Mouse (Mus musculus) MEL-GATA-1-ER (cell line): ENCODE results near the gene Pnpla1.
A peak's percentile ranks its signal among the peaks of the same experiment; 100 is the strongest.
"Not testable (repeated sequence)": the region's sequence is repeated elsewhere in the genome, so short reads cannot be mapped to it uniquely, and the experiment has no call there.

Source experiments
- DNase-seq: peaks from one replicate; pipeline ENCODE4 v3.0.0-alpha.2; 2012; ENCODE audit warnings: low read depth; ENCODE audit errors: extremely low read depth

Gene Pnpla1

DNA sequence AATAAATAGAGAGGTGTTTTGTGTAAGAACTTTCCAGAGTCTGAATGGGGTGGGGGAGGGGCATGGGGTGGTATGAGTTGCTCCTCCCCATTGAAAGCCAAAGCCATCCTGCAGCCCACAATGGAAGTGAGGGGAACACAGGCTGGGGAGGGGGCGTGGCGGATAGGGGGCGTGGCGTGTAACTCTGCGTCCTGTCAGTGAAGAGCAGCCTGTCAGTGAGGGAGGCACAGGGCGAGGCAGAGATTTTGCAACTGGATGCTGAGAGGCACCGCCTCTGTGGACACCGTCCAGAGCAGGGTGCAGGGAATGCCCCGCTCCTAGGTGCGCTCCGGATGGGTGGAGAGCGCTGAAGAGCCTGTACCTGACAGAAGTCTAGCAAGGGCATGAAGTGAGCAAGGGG lies at the start of gene Pnpla1:
TSS of gene Pnpla1 (plus strand) at position 207 of the 400 bp plus-strand sequence.
- no peak for DNase-seq

GRCm38 (mm10) chr17:28808714-28809113 lies 49.5 kb upstream of the Pnpla1 start:
- DNase-seq: no peak

DNA sequence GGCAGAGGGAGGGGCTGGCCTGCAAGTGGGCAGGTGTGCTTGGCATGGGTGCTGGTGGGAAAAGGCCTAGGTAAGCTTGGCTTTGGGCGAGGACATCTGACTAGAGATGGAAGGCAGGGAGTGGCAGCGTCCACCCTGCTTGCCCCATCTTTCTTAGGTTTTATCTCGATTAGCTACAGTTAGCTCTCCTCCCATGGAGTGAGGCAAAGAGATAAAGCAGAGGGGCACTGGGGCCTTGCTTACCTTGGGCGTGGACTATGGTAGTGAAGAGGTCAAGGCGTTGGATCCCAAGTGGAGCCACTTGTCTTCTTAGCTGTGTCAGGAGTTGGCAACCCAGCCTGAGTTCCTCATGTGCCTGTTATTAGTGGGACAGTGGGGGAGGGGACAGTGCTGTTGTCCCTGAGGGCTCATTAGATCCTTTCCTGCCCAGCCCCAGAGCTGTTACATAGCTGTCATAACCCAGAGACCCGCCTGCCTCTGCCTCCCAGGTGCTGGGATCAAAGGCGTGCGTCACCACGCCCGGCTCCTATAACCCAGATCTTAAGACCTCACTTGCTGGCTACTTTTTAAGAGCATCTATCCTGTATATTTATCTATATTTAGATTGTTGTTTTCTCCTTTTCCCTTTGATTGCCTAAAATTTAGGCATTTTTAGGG lies 48.9 kb upstream of the Pnpla1 start:
- no peak for DNase-seq

DNA sequence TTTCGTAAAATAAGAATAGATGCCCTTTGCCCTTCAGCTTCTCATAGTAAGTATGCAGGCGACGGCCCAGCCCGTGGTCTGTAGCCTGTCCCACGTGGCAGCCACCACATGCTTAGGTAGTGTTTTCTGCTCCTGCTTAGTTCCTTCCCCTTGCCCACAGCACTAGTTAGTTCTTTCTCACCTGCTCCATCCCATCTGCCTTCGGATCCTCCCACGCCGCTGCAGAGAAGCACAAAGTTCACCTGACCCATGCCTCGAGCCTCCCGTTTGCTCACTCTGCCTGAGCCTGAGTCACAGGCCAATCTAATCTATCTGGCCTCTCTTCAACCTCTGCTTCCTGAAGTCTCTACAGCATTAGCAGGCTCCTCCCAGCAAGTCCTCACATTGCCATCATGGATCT lies 45.9 kb upstream of the Pnpla1 start:
- DNase-seq: no peak

GRCm38 (mm10) chr17:28814529-28815097 lies 43.6 kb upstream of the Pnpla1 start:
- DNase-seq: no peak

DNA sequence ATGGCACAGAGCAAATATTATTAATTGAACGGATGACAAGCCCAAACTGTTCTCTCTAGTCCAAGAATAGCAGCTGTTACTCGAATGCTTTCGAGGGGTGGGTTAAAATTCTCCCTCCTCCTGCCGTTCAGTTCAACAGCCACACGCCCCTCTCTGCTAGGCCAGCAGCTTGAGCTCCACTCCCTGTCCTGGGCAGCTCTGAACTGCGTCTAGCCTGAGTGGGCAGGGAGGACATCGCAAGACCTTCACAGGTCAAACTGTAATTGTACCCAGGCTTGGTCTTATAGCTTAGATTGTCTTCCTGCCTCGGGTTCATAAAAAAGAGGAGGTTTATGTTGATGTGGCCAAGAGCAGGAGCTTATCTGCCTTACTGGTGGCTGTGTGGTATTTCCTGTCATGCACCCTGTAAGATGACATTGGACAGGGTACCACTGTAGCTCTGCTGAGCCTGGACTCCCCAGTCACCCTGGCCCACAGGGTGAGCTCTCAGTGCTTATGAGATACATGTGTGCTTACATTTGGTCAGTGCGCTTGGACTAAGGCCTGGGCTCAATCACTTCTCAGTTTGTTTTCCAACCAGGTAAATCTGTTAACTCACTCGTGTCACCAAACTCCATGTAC lies 42.7 kb upstream of the Pnpla1 start:
- DNase-seq: no peak

DNA sequence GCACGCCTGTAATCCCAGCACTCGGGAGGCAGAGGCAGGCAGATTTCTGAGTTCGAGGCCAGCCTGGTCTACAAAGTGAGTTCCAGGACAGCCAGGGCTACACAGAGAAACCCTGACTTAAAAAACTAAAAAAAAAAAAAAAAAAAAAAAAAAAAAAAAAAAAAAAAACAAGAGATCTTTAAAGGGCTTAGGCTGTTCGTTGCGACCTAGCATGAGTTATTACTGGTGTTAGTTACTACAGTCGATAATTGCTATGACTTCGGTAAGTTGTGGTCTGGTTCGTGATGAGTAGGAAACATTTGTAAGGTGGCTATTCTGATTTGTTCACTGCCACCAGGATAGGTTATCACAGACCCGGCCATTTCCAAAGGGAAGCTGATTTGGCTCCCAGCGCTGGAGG lies 41.9 kb upstream of the Pnpla1 start:
- not testable (repeated sequence) for DNase-seq

DNA sequence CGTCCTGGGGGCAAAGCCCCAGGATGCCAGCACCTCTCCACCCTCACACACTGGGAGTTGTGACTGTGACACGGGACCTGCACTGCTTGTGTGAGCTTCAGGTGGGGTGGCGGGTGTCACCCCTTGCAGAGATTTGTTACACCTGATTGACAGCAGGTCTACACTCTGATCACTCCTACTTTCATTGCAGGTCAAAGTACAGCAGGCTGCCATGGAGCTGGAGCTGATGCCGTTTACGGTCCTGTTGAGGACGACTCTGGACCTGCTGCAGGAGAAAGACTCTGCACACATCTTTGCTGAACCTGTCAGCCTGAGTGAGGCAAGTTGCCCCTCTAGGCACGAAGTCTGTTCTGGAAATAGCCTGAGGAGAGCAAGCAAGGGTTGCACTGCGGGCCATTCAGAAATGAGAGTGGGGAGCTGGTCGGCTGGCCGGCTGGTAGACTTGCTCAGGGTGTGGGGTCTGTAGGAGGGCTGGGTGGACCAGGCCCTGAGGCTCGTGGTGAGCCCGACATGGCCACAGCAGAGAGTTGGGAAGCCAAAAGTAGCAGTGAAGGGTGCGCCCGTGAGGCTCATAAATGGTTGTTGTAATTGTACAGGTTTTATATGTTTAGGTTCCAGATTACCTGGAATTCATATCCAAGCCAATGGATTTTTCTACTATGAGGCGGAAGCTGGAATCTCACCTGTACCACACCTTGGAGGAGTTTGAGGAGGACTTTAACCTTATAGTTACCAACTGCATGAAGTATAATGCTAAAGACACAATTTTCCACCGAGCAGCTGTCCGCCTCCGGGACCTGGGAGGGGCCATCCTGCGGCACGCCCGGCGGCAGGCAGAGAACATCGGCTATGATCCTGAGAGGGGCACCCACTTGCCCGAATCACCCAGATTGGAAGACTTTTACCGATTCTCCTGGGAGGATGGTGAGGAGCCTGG lies 41.1 kb upstream of the Pnpla1 start:
- DNase-seq: no peak

DNA sequence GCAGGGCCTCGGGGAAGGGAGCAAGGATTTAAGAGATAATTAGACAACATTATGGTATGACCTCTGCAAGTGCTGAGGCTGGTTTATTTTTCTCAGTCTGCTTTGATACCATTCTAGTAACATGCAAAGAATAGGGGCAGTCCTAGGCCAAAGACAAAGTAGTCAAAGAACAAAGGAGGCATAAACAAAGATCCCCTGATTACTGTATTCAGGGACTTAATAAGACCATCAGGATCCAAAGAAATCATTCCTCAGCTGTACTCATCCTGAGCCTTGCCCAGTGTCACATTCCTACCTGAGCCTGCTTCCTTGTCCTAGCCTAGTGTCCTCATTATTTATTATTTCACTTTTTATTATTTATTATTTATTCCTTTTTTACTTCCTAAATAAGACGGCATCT lies 38.0 kb upstream of the Pnpla1 start:
- no peak for DNase-seq

GRCm38 (mm10) chr17:28823004-28823745 lies 35.0 kb upstream of the Pnpla1 start:
- DNase-seq: peak; percentile 53

- no peak for DNase-seq
These were observed 34.5 kb upstream of the Pnpla1 start for GRCm38 (mm10) chr17:28823749-28824148.

- DNase-seq: no peak
These were observed 33.3 kb upstream of the Pnpla1 start for GRCm38 (mm10) chr17:28824896-28825295.

DNA sequence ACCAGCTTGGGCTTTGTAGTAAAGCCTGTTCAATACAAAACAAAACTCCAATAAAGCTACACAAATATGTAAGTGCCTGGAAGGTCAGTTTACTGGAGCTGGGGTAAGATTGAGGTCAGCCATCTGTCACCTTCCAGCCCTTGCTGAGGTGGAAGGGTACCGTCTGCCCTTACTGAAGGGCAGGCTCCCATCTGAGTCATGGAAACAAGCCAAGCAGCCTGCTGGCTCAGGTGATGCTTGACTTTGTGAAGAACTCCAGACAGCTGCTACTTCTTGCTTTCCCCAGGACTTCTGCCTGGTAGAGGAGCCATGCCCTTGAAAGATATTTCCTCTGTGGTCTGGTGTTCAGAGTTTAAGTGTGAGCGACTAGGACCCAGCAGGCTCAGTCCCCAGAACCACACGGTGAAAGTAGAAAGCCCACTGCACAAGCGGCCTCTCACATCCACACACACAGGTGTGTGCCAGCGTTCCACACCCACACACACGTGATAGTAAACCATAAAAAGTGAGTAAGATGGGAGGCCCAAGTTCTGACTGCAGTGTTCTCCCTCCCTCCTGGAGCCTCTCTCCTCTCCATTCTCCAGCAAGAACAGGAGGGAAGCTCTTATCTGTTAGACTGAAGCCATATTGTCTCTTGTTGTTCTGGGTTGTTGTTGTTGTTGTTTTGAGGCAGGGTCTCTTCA lies 32.7 kb upstream of the Pnpla1 start:
- DNase-seq: no peak

DNA sequence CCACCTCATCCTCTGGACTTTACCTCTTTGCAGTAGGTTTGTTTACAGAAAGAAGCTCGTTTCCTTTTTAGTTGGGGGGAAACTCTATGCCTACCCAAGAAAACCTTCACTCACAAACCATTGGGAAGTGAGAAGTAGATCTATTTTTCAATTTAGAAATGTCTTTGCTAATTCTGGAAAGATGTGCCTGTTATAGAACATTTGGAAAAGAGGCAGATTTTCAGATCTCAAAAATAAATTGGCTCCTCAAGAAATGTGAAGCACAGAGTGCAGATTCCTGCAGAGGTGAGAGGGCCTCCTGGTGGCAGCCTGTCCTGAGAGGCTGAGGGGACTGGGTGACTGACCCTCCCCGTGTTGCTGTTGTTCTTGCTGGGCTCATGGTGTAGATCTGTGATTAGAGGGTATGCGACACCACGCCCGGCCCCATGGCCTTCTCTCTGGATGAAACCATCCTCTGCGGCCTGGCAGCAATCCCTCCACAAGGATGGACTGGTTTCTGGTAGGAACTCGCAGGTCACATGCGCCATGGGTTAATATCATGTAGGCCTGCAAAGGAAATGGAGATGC lies 30.5 kb upstream of the Pnpla1 start:
- no peak for DNase-seq

DNA sequence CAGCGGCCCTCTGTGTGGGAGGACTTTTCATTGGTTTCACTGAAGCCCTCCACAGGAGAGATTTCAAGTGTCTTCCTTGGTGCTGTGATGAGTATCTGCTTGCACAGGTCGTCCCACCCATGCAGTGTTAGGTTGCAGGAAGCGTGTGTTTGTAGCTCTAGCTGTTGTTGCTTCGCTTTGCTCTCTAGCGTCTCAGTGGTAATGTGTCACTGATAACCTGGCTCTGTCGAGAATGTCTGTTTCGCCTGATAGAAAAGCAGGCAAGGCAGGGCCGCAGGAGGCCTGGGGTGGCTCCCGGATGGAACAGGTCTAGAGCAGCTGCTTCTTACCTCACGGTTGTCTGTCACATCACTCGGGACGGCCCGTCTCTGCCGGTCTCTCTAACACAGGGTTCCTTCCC lies 29.1 kb upstream of the Pnpla1 start:
- no peak for DNase-seq

DNA sequence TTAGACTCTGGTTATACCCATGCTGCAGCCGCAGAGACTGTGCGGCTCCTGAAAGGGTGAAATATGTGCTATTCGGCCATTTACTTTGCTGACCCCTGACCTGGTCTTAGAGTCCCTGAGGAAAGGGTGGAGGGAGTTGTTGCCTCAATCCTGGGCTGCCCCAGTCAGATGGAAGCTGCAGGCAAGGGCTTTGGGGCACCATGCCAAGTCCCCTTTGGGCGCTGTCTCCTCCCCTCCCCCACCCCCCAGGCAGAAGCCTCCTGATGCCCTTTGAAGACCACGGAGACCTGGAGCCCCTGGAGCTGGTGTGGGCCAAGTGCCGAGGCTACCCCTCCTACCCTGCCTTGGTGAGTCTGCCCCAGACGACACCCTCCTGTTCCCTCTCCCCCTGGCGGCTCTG lies 27.1 kb upstream of the Pnpla1 start:
- DNase-seq: no peak

- DNase-seq: no peak
These were observed 26.2 kb upstream of the Pnpla1 start for GRCm38 (mm10) chr17:28832040-28832439.

DNA sequence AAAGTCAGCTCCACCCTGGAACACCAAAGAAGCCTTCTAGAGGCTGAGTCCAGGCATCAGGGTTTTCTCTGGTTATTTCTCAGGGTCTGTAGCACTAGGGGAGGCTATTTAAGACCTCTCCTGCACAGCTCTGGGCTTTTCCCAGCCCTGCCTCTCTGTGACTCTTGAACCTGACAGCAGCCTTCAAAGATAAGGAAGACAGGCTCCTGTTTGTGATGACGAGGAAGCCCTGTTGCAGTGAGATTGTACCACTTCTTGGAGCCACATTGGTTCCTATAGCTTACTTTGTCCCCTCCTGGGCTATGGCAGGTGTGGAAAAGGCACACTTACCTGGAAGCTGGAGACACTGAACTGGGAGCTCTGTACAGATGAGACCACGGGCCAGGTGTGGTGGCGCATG lies 25.3 kb upstream of the Pnpla1 start:
- DNase-seq: peak; percentile 44

DNA sequence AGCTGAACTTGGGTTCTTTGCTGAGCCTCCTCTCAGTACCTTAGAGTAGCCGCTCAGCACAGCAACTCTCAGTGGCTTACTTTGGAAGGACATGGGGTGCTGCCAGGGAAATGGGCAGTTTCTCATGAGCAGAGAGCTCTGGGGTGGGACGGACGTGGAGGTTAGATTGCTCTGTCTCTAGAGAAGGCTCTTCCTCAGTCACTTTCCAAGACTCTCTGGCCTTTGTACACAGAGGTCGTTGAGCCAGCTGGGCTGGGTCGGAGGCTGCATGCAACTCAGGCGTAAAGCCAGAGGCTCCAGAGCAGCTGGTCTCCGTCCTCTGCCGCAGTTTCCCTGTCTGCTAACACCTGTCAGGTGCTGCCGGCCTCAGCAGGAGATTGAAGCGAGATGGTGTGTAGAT lies 23.5 kb upstream of the Pnpla1 start:
- no peak for DNase-seq

GRCm38 (mm10) chr17:28837840-28838239 lies 20.4 kb upstream of the Pnpla1 start:
- DNase-seq: no peak
